Mouse (Mus musculus) olfactory bulb, adult 2 months (tissue): Measurements from ENCODE around the gene Lrg1. TPM values are rescaled to one million over a fixed set of nuclear protein-coding genes. Genes with fewer than 3 reads are reported as not detected.

Source experiments
- H3K27ac ChIP-seq: fragments of 200-500 bp; 2 replicates; pipeline ENCODE4 v1.5.1; 2012; ENCODE audit warnings: low read depth, low read length; ENCODE audit not compliant: insufficient read depth
- H3K4me1 ChIP-seq: fragments of 200-500 bp; 2 replicates; pipeline ENCODE4 v1.6.1; 2012; ENCODE audit warnings: low read length; ENCODE audit not compliant: control insufficient read depth, insufficient read depth
- H3K4me3 ChIP-seq: fragments of 200-500 bp; 2 replicates; pipeline ENCODE4 v1.5.1; 2012; ENCODE audit warnings: mild to moderate bottlenecking, low read depth, low read length, moderate library complexity; ENCODE audit not compliant: insufficient read depth
- CTCF ChIP-seq: fragments of 200-500 bp; IDR thresholded peaks from 2 replicates; pipeline ENCODE4 v1.5.1; 2012; ENCODE audit warnings: low read depth, mild to moderate bottlenecking, low read length, moderate library complexity; ENCODE audit not compliant: insufficient read depth
- POLR2A ChIP-seq: fragments of 200-500 bp; IDR thresholded peaks from 2 replicates; pipeline ENCODE4 v1.6.1; 2012; ENCODE audit warnings: mild to moderate bottlenecking, low read depth, low read length, moderate library complexity; ENCODE audit not compliant: insufficient read depth
- WGBS: fragments of 180-500 bp; shearing (Covaris S2); methylation state at CpG from one replicate; pipeline ENCODE4 v1.1.7; 2018; 5-methylcytosine and 5-hydroxymethylcytosine counted together
- polyA plus RNA-seq: library from polyadenylated mRNA; stranded (reverse); fragments of >200 nt; gene quantifications from 2 replicates; pipeline ENCODE4 v1.2.4, GENCODE M21; 2012; ENCODE audit warnings: low replicate concordance; ENCODE audit not compliant: missing spikeins, insufficient read depth, insufficient read length

The Lrg1 gene
- polyA plus RNA-seq, 1 experiment = not detected

GRCm38 (mm10) chr17:56139355-56139754 lies 17.6 kb upstream of the Lrg1 start:
- Histone ChIP-seq H3K27ac (peak overlapping the region; percentile 1; the same call in 1 of the 2 replicates), H3K4me1 (peaks cover 51% of the 10 kb centered on the region), H3K4me3 (peak overlapping the region; percentile 86)
- 0 out of 2 replicates have a peak, but pooled peaks have one; percentile 8 for TF ChIP-seq POLR2A
- TF ChIP-seq CTCF = no peak
- 7% methylated on average over 21 of the region's 21 CpGs for WGBS

GRCm38 (mm10) chr17:56137839-56138613 lies 16.2 kb upstream of the Lrg1 start:
- WGBS = 27% methylated on average over 25 of the region's 25 CpGs
- peaks cover 61% of the 10 kb centered on the region for H3K4me1 ChIP-seq
- TF ChIP-seq CTCF (no peak), POLR2A (no peak)

GRCm38 (mm10) chr17:56136558-56136957 lies 14.8 kb upstream of the Lrg1 start:
- WGBS = 87% methylated on average over 7 of the region's 7 CpGs
- TF ChIP-seq CTCF (no peak), POLR2A (no peak)
- Histone ChIP-seq H3K27ac (no peak overlapping the region), H3K4me1 (peaks cover 56% of the 10 kb centered on the region), H3K4me3 (no peak overlapping the region)

More at GRCm38 (mm10) chr17:56137839-56138613, 16.2 kb upstream of the Lrg1 start:
- Histone ChIP-seq H3K27ac (no peak overlapping the region), H3K4me3 (peak overlapping the region; percentile 86)

GRCm38 (mm10) chr17:56134463-56134971 lies 12.7 kb upstream of the Lrg1 start:
- WGBS = 4% methylated on average over 27 of the region's 27 CpGs
- TF ChIP-seq CTCF = peak; percentile 77
- TF ChIP-seq POLR2A = no peak
- Histone ChIP-seq H3K4me3 (peak overlapping the region; percentile 15), H3K4me1 (peaks cover 48% of the 10 kb centered on the region), H3K27ac (no peak overlapping the region)

- WGBS = 28% methylated on average over 19 of the region's 21 CpGs
- Histone ChIP-seq H3K27ac (no peak overlapping the region), H3K4me1 (peaks cover 43% of the 10 kb centered on the region), H3K4me3 (no peak overlapping the region)
- TF ChIP-seq POLR2A (no peak), CTCF (no peak)
Measured at GRCm38 (mm10) chr17:56133457-56134363, 11.9 kb upstream of the Lrg1 start.

GRCm38 (mm10) chr17:56132661-56133060 lies 10.9 kb upstream of the Lrg1 start:
- Histone ChIP-seq H3K27ac (no peak overlapping the region), H3K4me1 (peaks cover 33% of the 10 kb centered on the region), H3K4me3 (no peak overlapping the region)
- no peak for TF ChIP-seq POLR2A
- TF ChIP-seq CTCF = peak; percentile 69
- WGBS = 7% methylated on average over 14 of the region's 14 CpGs

- WGBS = 41% methylated on average over 7 of the region's 7 CpGs
- no peak for TF ChIP-seq POLR2A
- TF ChIP-seq CTCF = peak; percentile 80; the same call in 1 of the 2 replicates
- Histone ChIP-seq H3K4me3 (no peak overlapping the region), H3K4me1 (peaks cover 25% of the 10 kb centered on the region), H3K27ac (no peak overlapping the region)
Measured at GRCm38 (mm10) chr17:56131814-56132213, 10.0 kb upstream of the Lrg1 start.

- H3K4me3 ChIP-seq = no peak overlapping the region
- TF ChIP-seq CTCF = no peak
- TF ChIP-seq POLR2A = no peak
- no peak overlapping the region for H3K27ac ChIP-seq
- peaks cover 25% of the 10 kb centered on the region for H3K4me1 ChIP-seq
- WGBS = 90% methylated on average over 10 of the region's 10 CpGs
Measured at GRCm38 (mm10) chr17:56131136-56131535, 9.3 kb upstream of the Lrg1 start.
